Mouse (Mus musculus): Measurements from ENCODE around the gene Ip6k1. TPM values are rescaled to one million over a fixed set of nuclear protein-coding genes. Genes with fewer than 3 reads are reported as not detected.

Gene Ip6k1
- polyA plus RNA-seq, 1 experiment from 2014 or later = 52.0 TPM

- Histone ChIP-seq H3K4me1 (ENCODE audit: insufficient read depth, low read depth, low read length) (no peaks in the 10 kb centered on the region), H3K27ac (ENCODE audit: low read length) (no peak overlapping the region), H3K4me3 (ENCODE audit: low read depth, low read length) (no peak overlapping the region), H3K27me3 (replicated peaks; ENCODE audit: insufficient read depth, low read length) (no peaks in the 10 kb centered on the region), H3K9ac (replicated peaks; ENCODE audit: low read depth) (no peak overlapping the region), H3K4me2 (replicated peaks; ENCODE audit: low read depth, low read length) (no peak overlapping the region), H3K36me3 (ENCODE audit: insufficient read depth, low read length) (peaks cover 11% of the 10 kb centered on the region; the same call in 1 of the 2 replicates), H3K9me3 (ENCODE audit: low read length) (no peaks in the 10 kb centered on the region)
- WGBS = 79% methylated on average over 7 of the region's 7 CpGs
- TF ChIP-seq EP300 (IDR thresholded peaks at IDR 0.05) = no peak
- TF ChIP-seq CTCF (IDR thresholded peaks at IDR 0.05) = 0 out of 2 replicates have a peak, but pooled peaks have one; percentile 20
- DNase-seq (ENCODE audit: low spot score) = no peak
- no peak for ATAC-seq
Observed at GRCm38 (mm10) chr9:108067199-108067598, 64.9 kb downstream of the Ip6k1 start.

GRCm38 (mm10) chr9:108067900-108068299 is 65.6 kb downstream of the Ip6k1 start:
- Histone ChIP-seq H3K9ac (replicated peaks; ENCODE audit: low read depth) (no peak overlapping the region), H3K27ac (ENCODE audit: low read length) (no peak overlapping the region), H3K9me3 (ENCODE audit: low read length) (no peaks in the 10 kb centered on the region), H3K27me3 (replicated peaks; ENCODE audit: insufficient read depth, low read length) (no peaks in the 10 kb centered on the region), H3K36me3 (ENCODE audit: insufficient read depth, low read length) (peaks cover 10% of the 10 kb centered on the region; the same call in 1 of the 2 replicates), H3K4me3 (ENCODE audit: low read depth, low read length) (no peak overlapping the region), H3K4me1 (ENCODE audit: insufficient read depth, low read depth, low read length) (no peaks in the 10 kb centered on the region), H3K4me2 (replicated peaks; ENCODE audit: low read depth, low read length) (no peak overlapping the region)
- ATAC-seq (peak; percentile 44), DNase-seq (ENCODE audit: low spot score) (peak; percentile 88)
- WGBS = 19% methylated on average over 8 of the region's 8 CpGs
- peak; percentile 99 for TF ChIP-seq CTCF (IDR thresholded peaks at IDR 0.05)
- TF ChIP-seq EP300 (IDR thresholded peaks at IDR 0.05) = no peak

- TF ChIP-seq CTCF (IDR thresholded peaks at IDR 0.05) (no peak), EP300 (IDR thresholded peaks at IDR 0.05) (no peak)
- DNase-seq (ENCODE audit: low spot score) (no peak), ATAC-seq (no peak)
- no peaks in the 10 kb centered on the region for H3K27me3 ChIP-seq (replicated peaks; ENCODE audit: insufficient read depth, low read length)
- H3K4me3 ChIP-seq (ENCODE audit: low read depth, low read length) = no peak overlapping the region
- H3K9ac ChIP-seq (replicated peaks; ENCODE audit: low read depth) = no peak overlapping the region
- 93% methylated on average over 8 of the region's 9 CpGs for WGBS
- no peaks in the 10 kb centered on the region for H3K9me3 ChIP-seq (ENCODE audit: low read length)
- no peak overlapping the region for H3K4me2 ChIP-seq (replicated peaks; ENCODE audit: low read depth, low read length)
- H3K36me3 ChIP-seq (ENCODE audit: insufficient read depth, low read length) = peaks cover 10% of the 10 kb centered on the region; the same call in 1 of the 2 replicates
- no peak overlapping the region for H3K27ac ChIP-seq (ENCODE audit: low read length)
- H3K4me1 ChIP-seq (ENCODE audit: insufficient read depth, low read depth, low read length) = no peaks in the 10 kb centered on the region
Observed at GRCm38 (mm10) chr9:108069007-108069406, 66.7 kb downstream of the Ip6k1 start.

GRCm38 (mm10) chr9:108069529-108069928 is 67.2 kb downstream of the Ip6k1 start:
- H3K4me2 ChIP-seq (replicated peaks; ENCODE audit: low read depth, low read length) = no peak overlapping the region
- 87% methylated on average over 7 of the region's 7 CpGs for whole genome bisulfite sequencing

DNA sequence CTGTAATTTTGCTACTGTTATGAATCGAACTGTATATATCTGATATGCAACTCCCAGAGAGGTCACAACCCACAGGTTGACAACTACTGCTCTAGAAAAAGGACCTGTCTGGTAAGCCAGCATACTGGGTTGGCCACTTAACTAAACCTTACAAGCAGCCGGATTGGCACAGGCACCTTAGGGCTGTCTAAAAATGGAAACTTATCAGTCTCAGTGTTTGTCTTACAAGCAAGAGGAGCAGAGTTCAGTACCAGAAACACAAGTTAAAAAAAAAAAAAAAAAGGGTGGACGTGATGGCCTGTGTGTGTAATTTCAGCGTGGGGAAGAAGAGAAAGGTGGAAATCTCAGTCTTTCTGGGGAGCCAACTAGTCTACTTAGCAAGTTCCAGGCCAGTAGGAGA is 69.5 kb downstream of the Ip6k1 start:
- H3K4me1 ChIP-seq (ENCODE audit: insufficient read depth, low read depth, low read length) = no peaks in the 10 kb centered on the region
- DNase-seq (ENCODE audit: low spot score) = no peak
- 71% methylated on average over 4 of the region's 4 CpGs for WGBS
- H3K27me3 ChIP-seq (replicated peaks; ENCODE audit: insufficient read depth, low read length) = no peaks in the 10 kb centered on the region
- H3K4me2 ChIP-seq (replicated peaks; ENCODE audit: low read depth, low read length) = no peak overlapping the region
- H3K4me3 ChIP-seq (ENCODE audit: low read depth, low read length) = no peak overlapping the region
- no peak overlapping the region for H3K9ac ChIP-seq (replicated peaks; ENCODE audit: low read depth)
- no peak overlapping the region for H3K27ac ChIP-seq (ENCODE audit: low read length)
- no peak for ATAC-seq
- H3K9me3 ChIP-seq (ENCODE audit: low read length) = no peaks in the 10 kb centered on the region
- H3K36me3 ChIP-seq (ENCODE audit: insufficient read depth, low read length) = peaks cover 8% of the 10 kb centered on the region; the same call in 1 of the 2 replicates
- TF ChIP-seq EP300 (IDR thresholded peaks at IDR 0.05) (no peak), CTCF (IDR thresholded peaks at IDR 0.05) (no peak)

More at GRCm38 (mm10) chr9:108069529-108069928, 67.2 kb downstream of the Ip6k1 start:
- Histone ChIP-seq H3K36me3 (ENCODE audit: insufficient read depth, low read length) (peaks cover 10% of the 10 kb centered on the region; the same call in 1 of the 2 replicates), H3K9ac (replicated peaks; ENCODE audit: low read depth) (no peak overlapping the region), H3K9me3 (ENCODE audit: low read length) (no peaks in the 10 kb centered on the region), H3K4me1 (ENCODE audit: insufficient read depth, low read depth, low read length) (no peaks in the 10 kb centered on the region), H3K4me3 (ENCODE audit: low read depth, low read length) (no peak overlapping the region), H3K27me3 (replicated peaks; ENCODE audit: insufficient read depth, low read length) (no peaks in the 10 kb centered on the region), H3K27ac (ENCODE audit: low read length) (no peak overlapping the region)
- no peak for ATAC-seq
- DNase-seq (ENCODE audit: low spot score) = no peak
- TF ChIP-seq EP300 (IDR thresholded peaks at IDR 0.05) (no peak), CTCF (IDR thresholded peaks at IDR 0.05) (no peak)

DNA sequence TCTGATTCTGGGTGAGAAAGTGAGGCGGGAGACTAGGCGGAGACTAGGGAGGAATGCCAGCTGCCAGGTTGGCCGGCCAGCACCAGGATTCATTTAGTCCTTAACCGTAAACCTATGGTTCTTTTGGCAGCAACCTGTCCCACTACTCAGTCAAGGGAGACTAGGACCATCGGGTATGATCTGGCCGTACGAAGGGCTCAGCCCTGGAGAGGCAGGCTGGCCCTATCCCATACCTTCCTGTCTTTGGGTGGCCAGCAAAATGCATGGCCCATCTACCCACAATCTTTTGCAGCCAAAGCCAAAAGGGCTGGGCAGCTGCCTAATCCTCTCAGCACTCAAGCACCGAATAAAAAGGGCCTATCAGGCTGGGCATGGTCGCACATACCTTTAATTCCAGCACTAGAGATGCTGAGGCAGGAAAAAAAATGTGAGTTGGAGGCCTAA is 70.2 kb downstream of the Ip6k1 start:
- Histone ChIP-seq H3K4me1 (ENCODE audit: insufficient read depth, low read depth, low read length) (no peaks in the 10 kb centered on the region), H3K27me3 (replicated peaks; ENCODE audit: insufficient read depth, low read length) (no peaks in the 10 kb centered on the region), H3K4me3 (ENCODE audit: low read depth, low read length) (no peak overlapping the region), H3K27ac (ENCODE audit: low read length) (no peak overlapping the region), H3K36me3 (ENCODE audit: insufficient read depth, low read length) (peaks cover 5% of the 10 kb centered on the region; the same call in 1 of the 2 replicates), H3K9ac (replicated peaks; ENCODE audit: low read depth) (no peak overlapping the region), H3K4me2 (replicated peaks; ENCODE audit: low read depth, low read length) (no peak overlapping the region), H3K9me3 (ENCODE audit: low read length) (no peaks in the 10 kb centered on the region)
- no peak for DNase-seq (ENCODE audit: low spot score)
- 60% methylated on average over 9 of the region's 9 CpGs for WGBS
- TF ChIP-seq EP300 (IDR thresholded peaks at IDR 0.05) = no peak
- no peak for TF ChIP-seq CTCF (IDR thresholded peaks at IDR 0.05)
- ATAC-seq = no peak
